Mouse (Mus musculus): ENCODE measurements around the gene Gal3st2b.
"Not testable (repeated sequence)": the region's sequence is repeated elsewhere in the genome, so short reads cannot be mapped to it uniquely, and the experiment has no call there.

The Gal3st2b gene

GRCm38 (mm10) chr1:93986167-93986566 lies 68.1 kb downstream of the Gal3st2b start:
- no peak for DNase-seq

GRCm38 (mm10) chr1:93988786-93989185 lies 70.7 kb downstream of the Gal3st2b start:
- no peak for DNase-seq

DNA sequence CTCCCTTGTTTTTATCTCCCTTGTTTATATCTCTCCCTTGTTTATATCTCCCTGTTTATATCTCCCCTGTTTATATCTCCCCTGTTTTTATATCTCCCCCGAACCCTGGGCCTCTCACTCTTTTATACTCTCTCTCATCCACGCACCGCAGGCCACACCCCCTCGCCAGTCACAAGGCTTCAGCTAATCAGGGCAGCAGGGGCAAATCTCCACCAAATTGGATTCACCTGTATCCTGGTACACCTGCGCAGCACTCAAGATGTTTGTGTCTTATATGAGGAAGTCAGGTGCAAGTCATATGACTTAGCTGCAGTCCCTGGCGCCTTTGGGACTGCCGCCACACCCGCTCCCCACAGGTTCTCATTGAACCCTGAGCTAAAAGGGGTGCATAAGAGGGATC lies 72.1 kb downstream of the Gal3st2b start, which contains the start of gene Gal3st2c:
TSS of gene Gal3st2c (plus strand) at position 301 of the 400 bp plus-strand sequence.
- DNase-seq, result not testable (repeated sequence)

DNA sequence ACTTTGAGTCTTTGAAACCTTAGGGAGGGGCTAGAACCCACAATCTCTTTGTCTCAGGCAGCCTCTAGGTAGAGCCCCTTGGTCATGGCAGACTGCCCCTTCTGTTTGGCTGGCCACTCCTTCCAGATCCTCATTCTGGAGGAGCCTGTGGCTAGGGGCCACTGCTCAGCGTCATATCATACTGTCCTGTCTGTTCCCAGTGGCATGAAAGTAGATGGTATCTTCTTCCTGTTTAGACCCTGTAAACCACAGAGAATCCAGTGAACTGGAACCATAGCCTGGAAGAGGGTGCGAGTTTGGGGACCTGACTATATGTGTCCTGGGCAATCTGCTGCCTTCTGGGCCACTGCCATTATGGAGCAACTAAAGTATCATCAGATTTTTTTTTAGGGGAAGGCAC lies 73.0 kb downstream of the Gal3st2b start:
- DNase-seq, result not testable (repeated sequence)

- not testable (repeated sequence) for DNase-seq
Observed at GRCm38 (mm10) chr1:93991491-93991890, 73.4 kb downstream of the Gal3st2b start.

Measured in kidney, postnatal 4 days (tissue).